Mouse (Mus musculus): ENCODE measurements around the gene Mrpl20. TPM values are rescaled to one million over a fixed set of nuclear protein-coding genes. Genes with fewer than 3 reads are reported as not detected.

The Mrpl20 gene
- polyA plus RNA-seq, 1 experiment: 29.9 TPM

GRCm38 (mm10) chr4:155830596-155830995 is 27.9 kb downstream of the Mrpl20 start:
- Histone ChIP-seq H3K4me3 (replicated peaks) (peak overlapping the region; percentile 88), H3K27me3 (replicated peaks) (no peaks in the 10 kb centered on the region), H3K9me3 (no peaks in the 10 kb centered on the region), H3K4me1 (peaks cover 38% of the 10 kb centered on the region), H3K36me3 (replicated peaks; ENCODE audit: low read length) (peaks cover 42% of the 10 kb centered on the region)
- TF ChIP-seq GATA1 (IDR thresholded peaks at IDR 0.05; ENCODE audit: borderline replicate concordance, low read length) (no peak), FLI1 (IDR thresholded peaks at IDR 0.05; ENCODE audit: low read length) (no peak)

- TF ChIP-seq GATA1 (IDR thresholded peaks at IDR 0.05; ENCODE audit: borderline replicate concordance, low read length): no peak
- TF ChIP-seq FLI1 (IDR thresholded peaks at IDR 0.05; ENCODE audit: low read length): peak; percentile 96
- H3K4me3 ChIP-seq (replicated peaks): peak within 1 kb of the TSS; percentile 98
- no peaks in the 10 kb centered on the region for H3K9me3 ChIP-seq
- no peaks in the 10 kb centered on the region for H3K27me3 ChIP-seq (replicated peaks)
- peaks cover 35% of the 10 kb centered on the region for H3K36me3 ChIP-seq (replicated peaks; ENCODE audit: low read length)
- H3K4me1 ChIP-seq: peaks cover 38% of the 10 kb centered on the region
These were observed 28.6 kb downstream of the Mrpl20 start, which contains the start of gene Aurkaip1 for GRCm38 (mm10) chr4:155831205-155831766. TSS of gene Aurkaip1 (plus strand) at chr4:155831272.

- H3K4me3 ChIP-seq (replicated peaks): peak overlapping the region; percentile 98
- peaks cover 30% of the 10 kb centered on the region for H3K36me3 ChIP-seq (replicated peaks; ENCODE audit: low read length)
- TF ChIP-seq FLI1 (IDR thresholded peaks at IDR 0.05; ENCODE audit: low read length): no peak
- TF ChIP-seq GATA1 (IDR thresholded peaks at IDR 0.05; ENCODE audit: borderline replicate concordance, low read length): no peak
- no peaks in the 10 kb centered on the region for H3K27me3 ChIP-seq (replicated peaks)
- peaks cover 40% of the 10 kb centered on the region for H3K4me1 ChIP-seq
- no peaks in the 10 kb centered on the region for H3K9me3 ChIP-seq
These were observed 29.2 kb downstream of the Mrpl20 start for GRCm38 (mm10) chr4:155831831-155832230.

GRCm38 (mm10) chr4:155832321-155832720 is 29.6 kb downstream of the Mrpl20 start:
- no peaks in the 10 kb centered on the region for H3K9me3 ChIP-seq

GRCm38 (mm10) chr4:155833234-155833633 is 30.6 kb downstream of the Mrpl20 start:
- H3K27me3 ChIP-seq (replicated peaks): no peaks in the 10 kb centered on the region
- peaks cover 19% of the 10 kb centered on the region for H3K36me3 ChIP-seq (replicated peaks; ENCODE audit: low read length)
- H3K9me3 ChIP-seq: no peaks in the 10 kb centered on the region
- TF ChIP-seq GATA1 (IDR thresholded peaks at IDR 0.05; ENCODE audit: borderline replicate concordance, low read length) (no peak), FLI1 (IDR thresholded peaks at IDR 0.05; ENCODE audit: low read length) (no peak)
- H3K4me1 ChIP-seq: peaks cover 54% of the 10 kb centered on the region
- peak overlapping the region; percentile 53 for H3K4me3 ChIP-seq (replicated peaks)

More at GRCm38 (mm10) chr4:155832321-155832720, 29.6 kb downstream of the Mrpl20 start:
- Histone ChIP-seq H3K4me1 (peaks cover 45% of the 10 kb centered on the region), H3K36me3 (replicated peaks; ENCODE audit: low read length) (peaks cover 25% of the 10 kb centered on the region), H3K27me3 (replicated peaks) (no peaks in the 10 kb centered on the region), H3K4me3 (replicated peaks) (peak overlapping the region; percentile 98)
- no peak for TF ChIP-seq GATA1 (IDR thresholded peaks at IDR 0.05; ENCODE audit: borderline replicate concordance, low read length)
- TF ChIP-seq FLI1 (IDR thresholded peaks at IDR 0.05; ENCODE audit: low read length): no peak

- Histone ChIP-seq H3K36me3 (replicated peaks; ENCODE audit: low read length) (peaks cover 16% of the 10 kb centered on the region), H3K9me3 (no peaks in the 10 kb centered on the region), H3K4me3 (replicated peaks) (peak overlapping the region; percentile 38), H3K27me3 (replicated peaks) (no peaks in the 10 kb centered on the region), H3K4me1 (peaks cover 60% of the 10 kb centered on the region)
- TF ChIP-seq FLI1 (IDR thresholded peaks at IDR 0.05; ENCODE audit: low read length) (no peak), GATA1 (IDR thresholded peaks at IDR 0.05; ENCODE audit: borderline replicate concordance, low read length) (no peak)
These were observed 31.2 kb downstream of the Mrpl20 start for GRCm38 (mm10) chr4:155833836-155834235.

GRCm38 (mm10) chr4:155837404-155838010 is 34.8 kb downstream of the Mrpl20 start:
- H3K4me3 ChIP-seq (replicated peaks): peak overlapping the region; percentile 83
- H3K36me3 ChIP-seq (replicated peaks; ENCODE audit: low read length): peaks cover 11% of the 10 kb centered on the region
- peaks cover 30% of the 10 kb centered on the region for H3K27me3 ChIP-seq (replicated peaks)
- TF ChIP-seq GATA1 (IDR thresholded peaks at IDR 0.05; ENCODE audit: borderline replicate concordance, low read length) (no peak), FLI1 (IDR thresholded peaks at IDR 0.05; ENCODE audit: low read length) (no peak)
- no peaks in the 10 kb centered on the region for H3K9me3 ChIP-seq
- peaks cover 72% of the 10 kb centered on the region for H3K4me1 ChIP-seq

- Histone ChIP-seq H3K27me3 (replicated peaks) (peaks cover 39% of the 10 kb centered on the region), H3K4me1 (peaks cover 68% of the 10 kb centered on the region), H3K36me3 (replicated peaks; ENCODE audit: low read length) (peaks cover 2% of the 10 kb centered on the region), H3K9me3 (no peaks in the 10 kb centered on the region), H3K4me3 (replicated peaks) (peak overlapping the region; percentile 6)
- TF ChIP-seq FLI1 (IDR thresholded peaks at IDR 0.05; ENCODE audit: low read length) (no peak), GATA1 (IDR thresholded peaks at IDR 0.05; ENCODE audit: borderline replicate concordance, low read length) (no peak)
These were observed 35.8 kb downstream of the Mrpl20 start for GRCm38 (mm10) chr4:155838187-155839153.

GRCm38 (mm10) chr4:155839483-155839910 is 36.8 kb downstream of the Mrpl20 start, which contains the start of gene Mxra8:
TSS of gene Mxra8 (plus strand) at chr4:155839680.
- TF ChIP-seq FLI1 (IDR thresholded peaks at IDR 0.05; ENCODE audit: low read length) (no peak), GATA1 (IDR thresholded peaks at IDR 0.05; ENCODE audit: borderline replicate concordance, low read length) (no peak)
- Histone ChIP-seq H3K4me1 (peaks cover 59% of the 10 kb centered on the region), H3K4me3 (replicated peaks) (peak within 1 kb of the TSS; percentile 92), H3K36me3 (replicated peaks; ENCODE audit: low read length) (no peaks in the 10 kb centered on the region), H3K27me3 (replicated peaks) (peaks cover 42% of the 10 kb centered on the region), H3K9me3 (no peaks in the 10 kb centered on the region)
